Mouse (Mus musculus) hindbrain, embryonic 16.5 days (tissue): ENCODE measurements around the gene Mcts2. TPM values are rescaled to one million over a fixed set of nuclear protein-coding genes. Genes with fewer than 3 reads are reported as not detected.
A peak's percentile ranks its signal among the peaks of the same experiment; 100 is the strongest.

Experiments
- ATAC-seq: fragments of 200-750 bp; cut with Nextera tagmentation; 2 replicates; pipeline ENCODE4 v1.8.0; 2017; ENCODE audit warnings: moderate TSS enrichment, moderate library complexity
- H3K27ac ChIP-seq: fragments of 300-500 bp; sonication (generic); 2 replicates; pipeline ENCODE4 v1.5.1; 2014; ENCODE audit warnings: low read depth, mild to moderate bottlenecking, control low read depth, low read length, moderate library complexity
- H3K27me3 ChIP-seq: fragments of 300-500 bp; sonication (generic); replicated peaks from 2 replicates; pipeline ENCODE4 v1.6.1; 2014; ENCODE audit warnings: low read length; ENCODE audit not compliant: control insufficient read depth, insufficient read depth
- H3K36me3 ChIP-seq: fragments of 300-500 bp; sonication (generic); 2 replicates; pipeline ENCODE4 v1.6.1; 2014; ENCODE audit warnings: mild to moderate bottlenecking, low read length, moderate library complexity, mixed read lengths; ENCODE audit not compliant: control insufficient read depth, insufficient read depth
- H3K4me1 ChIP-seq: fragments of 300-500 bp; sonication (generic); 2 replicates; pipeline ENCODE4 v1.6.1; 2014; ENCODE audit warnings: low read depth, low read length; ENCODE audit not compliant: control insufficient read depth, insufficient read depth
- H3K4me2 ChIP-seq: fragments of 300-500 bp; sonication (generic); 2 replicates; pipeline ENCODE4 v1.6.1; 2014; ENCODE audit warnings: mild to moderate bottlenecking, low read length, control low read depth, moderate library complexity
- H3K4me3 ChIP-seq: fragments of 300-500 bp; sonication (generic); 2 replicates; pipeline ENCODE4 v1.5.1; 2014; ENCODE audit warnings: mild to moderate bottlenecking, low read length, control low read depth, moderate library complexity
- H3K9ac ChIP-seq: fragments of 300-500 bp; sonication (generic); 2 replicates; pipeline ENCODE4 v1.6.1; 2014; ENCODE audit warnings: low read depth, mild to moderate bottlenecking, control low read depth, low read length, moderate library complexity
- H3K9me3 ChIP-seq: fragments of 300-500 bp; sonication (generic); 2 replicates; pipeline ENCODE4 v1.6.1; 2014; ENCODE audit warnings: mild to moderate bottlenecking, low read length, moderate library complexity; ENCODE audit not compliant: control insufficient read depth
- WGBS: fragments of 180-500 bp; shearing (Covaris S2); extraction: QIAGEN DNeasy Blood & Tissue Kit; methylation state at CpG from one replicate; pipeline ENCODE4 v1.1.7; 2014; 5-methylcytosine and 5-hydroxymethylcytosine counted together
- polyA plus RNA-seq: library from polyadenylated mRNA; unstranded; fragments of >200 nt; fragmentation: Nextera tagmentation; extraction: Ambion mirVana; gene quantifications from 2 replicates; pipeline ENCODE4 v1.2.1, GENCODE M21; 2015

The Mcts2 gene
- polyA plus RNA-seq, 1 experiment from 2014 or later = 36.7 TPM

- peaks cover 31% of the 10 kb centered on the region for H3K36me3 ChIP-seq
- H3K9ac ChIP-seq = peak overlapping the region; percentile 64
- ATAC-seq = peak; percentile 78
- peak overlapping the region; percentile 72 for H3K27ac ChIP-seq
- H3K4me3 ChIP-seq = no peak overlapping the region
- WGBS = 41% methylated on average over 20 of the region's 20 CpGs
- H3K4me1 ChIP-seq = peaks cover 8% of the 10 kb centered on the region
- no peaks in the 10 kb centered on the region for H3K9me3 ChIP-seq
- no peaks in the 10 kb centered on the region for H3K27me3 ChIP-seq
- H3K4me2 ChIP-seq = no peak overlapping the region
Observed at GRCm38 (mm10) chr2:152696476-152697164, 9.8 kb downstream of the Mcts2 start.

- H3K27ac ChIP-seq = no peak overlapping the region
- H3K4me1 ChIP-seq = peaks cover 3% of the 10 kb centered on the region; the same call in 1 of the 2 replicates
- H3K9ac ChIP-seq = no peak overlapping the region
- H3K4me2 ChIP-seq = no peak overlapping the region
- 94% methylated on average over 10 of the region's 10 CpGs for WGBS
- H3K36me3 ChIP-seq = peaks cover 50% of the 10 kb centered on the region
- H3K27me3 ChIP-seq = no peaks in the 10 kb centered on the region
- H3K4me3 ChIP-seq = no peak overlapping the region
- no peak for ATAC-seq
- H3K9me3 ChIP-seq = no peaks in the 10 kb centered on the region
Observed at GRCm38 (mm10) chr2:152700138-152700537, 13.3 kb downstream of the Mcts2 start.

- Histone ChIP-seq H3K27me3 (no peaks in the 10 kb centered on the region), H3K9me3 (no peaks in the 10 kb centered on the region), H3K4me2 (no peak overlapping the region), H3K4me1 (peaks cover 5% of the 10 kb centered on the region), H3K4me3 (no peak overlapping the region), H3K36me3 (peaks cover 49% of the 10 kb centered on the region), H3K9ac (no peak overlapping the region), H3K27ac (no peak overlapping the region)
- no peak for ATAC-seq
- WGBS = 86% methylated on average over 8 of the region's 8 CpGs
Observed at GRCm38 (mm10) chr2:152700725-152701124, 13.9 kb downstream of the Mcts2 start.

GRCm38 (mm10) chr2:152703596-152704255, 16.9 kb downstream of the Mcts2 start:
- Histone ChIP-seq H3K27ac (no peak overlapping the region), H3K4me3 (no peak overlapping the region), H3K9ac (no peak overlapping the region), H3K9me3 (no peaks in the 10 kb centered on the region), H3K36me3 (peaks cover 41% of the 10 kb centered on the region), H3K4me1 (peaks cover 24% of the 10 kb centered on the region), H3K27me3 (no peaks in the 10 kb centered on the region), H3K4me2 (no peak overlapping the region)
- no peak for ATAC-seq
- 86% methylated on average over 21 of the region's 21 CpGs for WGBS

- WGBS = 78% methylated on average over 5 of the region's 5 CpGs
- Histone ChIP-seq H3K4me2 (no peak overlapping the region), H3K4me1 (peaks cover 24% of the 10 kb centered on the region), H3K27me3 (no peaks in the 10 kb centered on the region), H3K27ac (no peak overlapping the region), H3K9me3 (no peaks in the 10 kb centered on the region), H3K9ac (no peak overlapping the region), H3K36me3 (peaks cover 41% of the 10 kb centered on the region), H3K4me3 (no peak overlapping the region)
- ATAC-seq = no peak
Observed at GRCm38 (mm10) chr2:152704256-152704605, 17.4 kb downstream of the Mcts2 start.

- peaks cover 39% of the 10 kb centered on the region for H3K36me3 ChIP-seq
- H3K4me1 ChIP-seq = peaks cover 24% of the 10 kb centered on the region
- H3K4me2 ChIP-seq = no peak overlapping the region
- no peaks in the 10 kb centered on the region for H3K9me3 ChIP-seq
- H3K9ac ChIP-seq = no peak overlapping the region
- no peaks in the 10 kb centered on the region for H3K27me3 ChIP-seq
- no peak overlapping the region for H3K4me3 ChIP-seq
- 90% methylated on average over 14 of the region's 14 CpGs for WGBS
- H3K27ac ChIP-seq = peak overlapping the region; percentile 92; the same call in 1 of the 2 replicates
- ATAC-seq = no peak
Observed at GRCm38 (mm10) chr2:152704811-152705370, 18.1 kb downstream of the Mcts2 start.

GRCm38 (mm10) chr2:152705993-152706571, 19.2 kb downstream of the Mcts2 start:
- Histone ChIP-seq H3K27ac (peak overlapping the region; percentile 92), H3K27me3 (no peaks in the 10 kb centered on the region), H3K9me3 (no peaks in the 10 kb centered on the region), H3K9ac (no peak overlapping the region), H3K4me1 (peaks cover 24% of the 10 kb centered on the region), H3K4me2 (no peak overlapping the region), H3K4me3 (no peak overlapping the region), H3K36me3 (peaks cover 27% of the 10 kb centered on the region)
- 27% methylated on average over 20 of the region's 22 CpGs for WGBS
- ATAC-seq = peak; percentile 83

- H3K9ac ChIP-seq = peak overlapping the region; percentile 76
Observed at GRCm38 (mm10) chr2:152707186-152707585, 20.4 kb downstream of the Mcts2 start.

GRCm38 (mm10) chr2:152707627-152708026, 20.8 kb downstream of the Mcts2 start:
- no peaks in the 10 kb centered on the region for H3K9me3 ChIP-seq
- no peaks in the 10 kb centered on the region for H3K27me3 ChIP-seq
- peaks cover 16% of the 10 kb centered on the region for H3K36me3 ChIP-seq
- H3K4me1 ChIP-seq = peaks cover 24% of the 10 kb centered on the region
- H3K9ac ChIP-seq = peak overlapping the region; percentile 76
- WGBS = 3% methylated on average over 30 of the region's 31 CpGs
- ATAC-seq = peak; percentile 88
- H3K27ac ChIP-seq = peak overlapping the region; percentile 92
- H3K4me3 ChIP-seq = peak overlapping the region; percentile 45
- peak overlapping the region; percentile 69 for H3K4me2 ChIP-seq

More at GRCm38 (mm10) chr2:152707186-152707585, 20.4 kb downstream of the Mcts2 start:
- no peak for ATAC-seq
- peak overlapping the region; percentile 92 for H3K27ac ChIP-seq
- H3K4me3 ChIP-seq = peak overlapping the region; percentile 45
- peaks cover 24% of the 10 kb centered on the region for H3K4me1 ChIP-seq
- peak overlapping the region; percentile 69 for H3K4me2 ChIP-seq
- peaks cover 17% of the 10 kb centered on the region for H3K36me3 ChIP-seq
- no peaks in the 10 kb centered on the region for H3K27me3 ChIP-seq
- H3K9me3 ChIP-seq = no peaks in the 10 kb centered on the region
- 11% methylated on average over 7 of the region's 7 CpGs for WGBS
